Comparison of ENCODE assay signal across 8 mouse cellular contexts in genomic region chr16:72649314-72649713, GRCm38 (mm10).
DNase-seq lines count a peak whose midpoint lies in the region; ATAC-seq and TF ChIP-seq lines count a peak whose summit lies in the region.

No protein-coding gene starts in this region.

- H3K27ac ChIP-seq in CH12.LX (ENCODE audit: insufficient read depth, low read depth), result no peak overlapping the region
- H3K27ac ChIP-seq in heart, embryonic 14.5 days (replicated peaks in 1 of 2; ENCODE audit: control insufficient read depth in 1 of 2, insufficient read depth in 1 of 2, low read depth in 2 of 2, low read length in 2 of 2), result no peak overlapping the region

- H3K79me2 ChIP-seq in CH12.LX (replicated peaks; ENCODE audit: control insufficient read depth, extremely low read depth, insufficient read depth, poor library complexity, severe bottlenecking), result no peaks in the 10 kb centered on the region
- no peaks in the 10 kb centered on the region for H3K79me2 ChIP-seq in myocyte (ENCODE audit: control insufficient read depth, insufficient read depth)

- H3K27me3 ChIP-seq in CH12.LX (replicated peaks) (no peaks in the 10 kb centered on the region), myocyte (ENCODE audit: control insufficient read depth, insufficient read depth, insufficient read length) (no peaks in the 10 kb centered on the region)
- no peaks in the 10 kb centered on the region for H3K27me3 ChIP-seq in heart, embryonic 14.5 days (ENCODE audit: control insufficient read depth, insufficient read depth, low read length)

- H3K9ac ChIP-seq in CH12.LX (ENCODE audit: insufficient read depth, low read depth), result no peak overlapping the region
- peak overlapping the region; percentile 30; the same call in 1 of the 2 replicates for H3K9ac ChIP-seq in heart, embryonic 14.5 days (ENCODE audit: low read length)

- 45% methylated on average over 4 of the region's 4 CpGs for WGBS in heart, embryonic 14.5 days

- no peak overlapping the region for H3ac ChIP-seq in myocyte (ENCODE audit: control insufficient read depth, insufficient read length)

- TF ChIP-seq EP300 in CH12.LX (IDR thresholded peaks at IDR 0.05; ENCODE audit: low read length), result no peak

- dilution Hi-C loops in CH12.LX (cut with MboI; ENCODE audit: extremely low pct_ligation_motif_present, extremely low pct_unique_long_range_greater_than_20kb, low sequenced_read_pairs), result no loop called here

- H3K4me2 ChIP-seq in CH12.LX (ENCODE audit: insufficient read depth, low read depth, poor library complexity, severe bottlenecking) (no peak overlapping the region), myocyte (ENCODE audit: low read depth) (peak overlapping the region; percentile 42)
- peak overlapping the region; percentile 54 for H3K4me2 ChIP-seq in heart, embryonic 14.5 days (ENCODE audit: low read length)

- DNase-seq in gastrocnemius, adult 18-20 months (ENCODE audit: low spot score), result peak; percentile 28
- no peak for DNase-seq in gastrocnemius, postnatal 36 days
- peak; percentile 54 for DNase-seq in CH12.LX (ENCODE audit: extremely low read depth)
- peak; percentile 19 to 56 for DNase-seq in cerebellum, postnatal 25 days
- DNase-seq in left cerebral cortex, postnatal 4 days, result peak; percentile 45

- TF ChIP-seq POLR2A in CH12.LX (IDR thresholded peaks at IDR 0.05; ENCODE audit: low read depth, low read length) (no peak), myocyte (IDR thresholded peaks at IDR 0.05; ENCODE audit: insufficient read length, low read depth) (no peak)

- H3K4me3 ChIP-seq in CH12.LX (replicated peaks in 1 of 3; ENCODE audit: low read depth in 2 of 3, low read length in 2 of 3, poor library complexity in 1 of 3), result no peak overlapping the region
- H3K4me3 ChIP-seq in heart, embryonic 14.5 days (ENCODE audit: control insufficient read depth in 1 of 2, insufficient read depth in 1 of 2, low read depth in 1 of 2, low read length in 2 of 2), result no peak overlapping the region; a peak in 1 of 4 replicates
- no peak overlapping the region for H3K4me3 ChIP-seq in myocyte

- TF ChIP-seq CTCF in CH12.LX (conservative IDR thresholded peaks at IDR 0.05 in 1 of 2, IDR thresholded peaks at IDR 0.05 in 1 of 2; ENCODE audit: low read depth in 2 of 2, low read length in 2 of 2), result peak in 1 of 2 experiments; percentile 41; a peak in 2 of 4 replicates

- H3K9me3 ChIP-seq in CH12.LX (replicated peaks; ENCODE audit: low read length), result peaks cover 22% of the 10 kb centered on the region
- no peaks in the 10 kb centered on the region for H3K9me3 ChIP-seq in heart, embryonic 14.5 days (ENCODE audit: control insufficient read depth, low read length)

- H3K36me3 ChIP-seq in CH12.LX (replicated peaks in 1 of 2; ENCODE audit: control insufficient read depth in 1 of 2, insufficient read depth in 1 of 2, low read length in 1 of 2), result no peaks in the 10 kb centered on the region
- no peaks in the 10 kb centered on the region for H3K36me3 ChIP-seq in heart, embryonic 14.5 days (ENCODE audit: control insufficient read depth, insufficient read depth, low read length)
- no peaks in the 10 kb centered on the region for H3K36me3 ChIP-seq in myocyte (ENCODE audit: control insufficient read depth, insufficient read depth)

- no peaks in the 10 kb centered on the region for H3K4me1 ChIP-seq in CH12.LX (ENCODE audit: control insufficient read depth in 1 of 2, insufficient read depth in 2 of 2)
- no peaks in the 10 kb centered on the region for H3K4me1 ChIP-seq in heart, embryonic 14.5 days (ENCODE audit: control insufficient read depth in 2 of 2, insufficient read depth in 2 of 2, low read length in 2 of 2)

- no peak for ATAC-seq in heart, embryonic 14.5 days (ENCODE audit: insufficient number of reproducible peaks, insufficient read depth, low FRiP score, low read depth)
- no peak for ATAC-seq in megakaryocyte-erythroid progenitor cell, adult 5-6 weeks (replicated peaks; ENCODE audit: low FRiP score, low TSS enrichment, poor library complexity, severe bottlenecking)

- intact Hi-C loops in gastrocnemius, postnatal 36 days (cut with DNase I), result loop anchor here (2.0 kb wide), 1 partner anchor 331 kb away; no protein-coding TSS in a partner anchor
- intact Hi-C loops in left cerebral cortex, postnatal 4 days (cut with DNase I), result no loop called here

- in situ Hi-C loops in CH12.LX (cut with MboI; ENCODE audit: low pct_ligation_motif_present, low pct_unique_long_range_greater_than_20kb, low sequenced_read_pairs), result no loop called here

- TF ChIP-seq RAD21 in CH12.LX (IDR thresholded peaks at IDR 0.05; ENCODE audit: low read depth, low read length), result peak; percentile 53

TF ChIP-seq in CH12.LX, 34 proteins besides CTCF, POLR2A, EP300 and RAD21:
- TF ChIP-seq MAFK (IDR thresholded peaks at IDR 0.05; ENCODE audit: insufficient replicate concordance, low read length) (no peak), SMC3 (IDR thresholded peaks at IDR 0.05; ENCODE audit: low read depth, low read length) (peak; percentile 50), USF1 (IDR thresholded peaks at IDR 0.05; ENCODE audit: low read depth, low read length) (no peak)
TF ChIP-seq in CH12.LX: peak in this region for 1.

TF ChIP-seq in myocyte, 11 proteins besides CTCF, POLR2A, EP300 and RAD21:
- TF ChIP-seq SRF (IDR thresholded peaks at IDR 0.05; ENCODE audit: control insufficient read depth, insufficient read length, low read depth), result no peak
- no peak for TF ChIP-seq E2F4 (IDR thresholded peaks at IDR 0.05; ENCODE audit: insufficient read depth)
- TF ChIP-seq MYOD1 (IDR thresholded peaks at IDR 0.05; ENCODE audit: control insufficient read depth in 1 of 3, insufficient read length in 2 of 3, low read depth in 2 of 3), result no peak
- no peak for TF ChIP-seq MYOG (IDR thresholded peaks at IDR 0.05; ENCODE audit: control insufficient read depth in 1 of 3, insufficient read depth in 1 of 3, insufficient read length in 2 of 3, low read depth in 2 of 3)
- no peak for TF ChIP-seq POLR2AphosphoS2 (IDR thresholded peaks at IDR 0.05; ENCODE audit: insufficient read length, low read depth)
- TF ChIP-seq TCF12 (IDR thresholded peaks at IDR 0.05; ENCODE audit: insufficient read depth, poor library complexity, severe bottlenecking), result no peak
- no peak for TF ChIP-seq USF1 (IDR thresholded peaks at IDR 0.05; ENCODE audit: low read depth)
- no peak for TF ChIP-seq TCF3 (IDR thresholded peaks at IDR 0.05; ENCODE audit: insufficient read length, low read depth)
TF ChIP-seq in myocyte: peak in this region for 0.

Comparison
In these comparisons a context has a peak if more than half of its experiments do, and no peak if none do; other contexts are left out.
1. DNase-seq: peak in gastrocnemius, adult 18-20 months (single experiment), CH12.LX (single experiment), cerebellum, postnatal 25 days (2 of 2) and left cerebral cortex, postnatal 4 days (single experiment); none in gastrocnemius, postnatal 36 days (0 of 2).